31 mouse cellular contexts compared by ENCODE assay signal in genomic region chr8:86338574-86339264, GRCm38 (mm10).
DNase-seq lines count a peak whose midpoint lies in the region; ATAC-seq and TF ChIP-seq lines count a peak whose summit lies in the region.
"Had no signal": no experiment of that assay in that cellular context is flagged by ENCODE, and none has a peak within 500 bp of the region (broad histone marks: within the 10 kb centered on the region; RNA-seq: fewer than 3 reads in every experiment).

No protein-coding gene starts in this region.

- no peak for TF ChIP-seq CTCF in forebrain, postnatal 0 days (IDR thresholded peaks at IDR 0.05; ENCODE audit: low read depth)

- H3K4me2 ChIP-seq in forebrain, postnatal 0 days (ENCODE audit: low read depth), result 0 out of 2 replicates have a peak overlapping the region, but pooled peaks have one; percentile 4
- no peak overlapping the region for H3K4me2 ChIP-seq in midbrain, embryonic 15.5 days
- no peak overlapping the region for H3K4me2 ChIP-seq in midbrain, embryonic 14.5 days (ENCODE audit: low read length)
- H3K4me2 ChIP-seq in hindbrain, embryonic 13.5 days, result no peak overlapping the region
- H3K4me2 ChIP-seq: heart, embryonic 11.5 days; kidney, embryonic 15.5 days; limb, embryonic 15.5 days; liver, embryonic 13.5 days; midbrain, embryonic 13.5 days; neural tube, embryonic 12.5 days had no signal

- ATAC-seq in forebrain, postnatal 0 days, result peak; percentile 71
- no peak for ATAC-seq in midbrain, embryonic 15.5 days (replicated peaks)
- ATAC-seq in midbrain, embryonic 14.5 days (ENCODE audit: low FRiP score, low TSS enrichment), result no peak
- no peak for ATAC-seq in hindbrain, embryonic 13.5 days (ENCODE audit: low FRiP score)
- ATAC-seq: CD4-positive, CD25-positive, alpha-beta regulatory T cell, adult 4 months; inflammation-experienced regulatory T-cells, adult 6 months; lung, postnatal 0 days; midbrain, embryonic 13.5 days had no signal

- DNase-seq in forebrain, postnatal 0 days, result peak; percentile 57
- no peak for DNase-seq in forebrain, embryonic 10.5 days (ENCODE audit: extremely low spot score, low spot score)
- no peak for DNase-seq in midbrain, embryonic 14.5 days
- DNase-seq in thymus, adult 18-20 months, result no peak
- DNase-seq in adipocyte (ENCODE audit: low spot score), result no peak
- DNase-seq: adrenal gland, adult 2 months; adrenal gland, postnatal 36 days; cerebellum, adult 8-10 months; cerebellum, postnatal 25 days; gastrocnemius, adult 2 months; gastrocnemius, postnatal 36 days; heart, adult 18-20 months; heart, postnatal 36 days; kidney, adult 11 months; kidney, postnatal 25 days; liver, embryonic 13.5 days; lung, adult 18-20 months; thymus, postnatal 4 days had no signal

- H3K4me1 ChIP-seq in forebrain, postnatal 0 days (ENCODE audit: insufficient read depth), result 0 out of 2 replicates have a peak, but pooled peaks cover 3% of the 10 kb centered on the region
- H3K4me1 ChIP-seq in forebrain, embryonic 10.5 days, result peaks cover 9% of the 10 kb centered on the region
- peaks cover 7% of the 10 kb centered on the region for H3K4me1 ChIP-seq in midbrain, embryonic 15.5 days
- 0 out of 2 replicates have a peak, but pooled peaks cover 15% of the 10 kb centered on the region for H3K4me1 ChIP-seq in midbrain, embryonic 14.5 days (ENCODE audit: control insufficient read depth, insufficient read depth, low read length)
- peaks cover 31% of the 10 kb centered on the region for H3K4me1 ChIP-seq in hindbrain, embryonic 13.5 days (replicated peaks)
- H3K4me1 ChIP-seq: kidney, embryonic 15.5 days; liver, embryonic 13.5 days; neural tube, embryonic 12.5 days had no signal

- H3K9ac ChIP-seq in forebrain, postnatal 0 days, result no peak overlapping the region
- H3K9ac ChIP-seq in midbrain, embryonic 15.5 days, result no peak overlapping the region
- H3K9ac ChIP-seq in midbrain, embryonic 14.5 days (replicated peaks; ENCODE audit: low read length), result no peak overlapping the region
- H3K9ac ChIP-seq in hindbrain, embryonic 13.5 days, result no peak overlapping the region
- H3K9ac ChIP-seq: kidney, embryonic 15.5 days; limb, embryonic 15.5 days; liver, embryonic 13.5 days; midbrain, embryonic 13.5 days; neural tube, embryonic 12.5 days had no signal

- H3K4me3 ChIP-seq in forebrain, postnatal 0 days (ENCODE audit: low read depth, low read length), result no peak overlapping the region
- H3K4me3 ChIP-seq in forebrain, embryonic 10.5 days, result no peak overlapping the region
- H3K4me3 ChIP-seq in midbrain, embryonic 15.5 days, result no peak overlapping the region
- H3K4me3 ChIP-seq in midbrain, embryonic 14.5 days (replicated peaks; ENCODE audit: low read depth, low read length), result no peak overlapping the region
- no peak overlapping the region for H3K4me3 ChIP-seq in hindbrain, embryonic 13.5 days
- H3K4me3 ChIP-seq: gastrocnemius, adult 2 months; kidney, embryonic 15.5 days; limb, embryonic 10.5 days; limb, embryonic 15.5 days; liver, embryonic 13.5 days; midbrain, embryonic 13.5 days; myocyte; neural tube, embryonic 12.5 days had no signal

- 49% methylated on average over 18 of the region's 18 CpGs for WGBS in forebrain, postnatal 0 days
- WGBS in forebrain, embryonic 10.5 days, result 87% methylated on average over 18 of the region's 18 CpGs
- WGBS in midbrain, embryonic 15.5 days, result 69% methylated on average over 18 of the region's 18 CpGs
- WGBS in midbrain, embryonic 14.5 days, result 73% methylated on average over 18 of the region's 18 CpGs
- 75% methylated on average over 18 of the region's 18 CpGs for WGBS in hindbrain, embryonic 13.5 days

- H3K27me3 ChIP-seq in forebrain, postnatal 0 days (ENCODE audit: insufficient read depth, low read length), result no peaks in the 10 kb centered on the region
- H3K27me3 ChIP-seq in forebrain, embryonic 10.5 days (ENCODE audit: poor library complexity, severe bottlenecking), result no peaks in the 10 kb centered on the region
- H3K27me3 ChIP-seq in midbrain, embryonic 15.5 days (replicated peaks), result no peaks in the 10 kb centered on the region
- H3K27me3 ChIP-seq in midbrain, embryonic 14.5 days (ENCODE audit: control insufficient read depth, insufficient read depth, low read length), result no peaks in the 10 kb centered on the region
- H3K27me3 ChIP-seq in hindbrain, embryonic 13.5 days, result no peaks in the 10 kb centered on the region
- H3K27me3 ChIP-seq: kidney, embryonic 15.5 days; limb, embryonic 15.5 days; liver, embryonic 13.5 days; midbrain, embryonic 13.5 days; neural tube, embryonic 12.5 days had no signal

- H3K27ac ChIP-seq in forebrain, postnatal 0 days (ENCODE audit: low read depth, low read length), result peak overlapping the region; percentile 84
- no peak overlapping the region for H3K27ac ChIP-seq in forebrain, embryonic 10.5 days
- peak overlapping the region; percentile 46; the same call in 1 of the 2 replicates for H3K27ac ChIP-seq in midbrain, embryonic 15.5 days
- no peak overlapping the region for H3K27ac ChIP-seq in midbrain, embryonic 14.5 days (replicated peaks; ENCODE audit: low read depth, low read length)
- H3K27ac ChIP-seq in hindbrain, embryonic 13.5 days, result peak overlapping the region; percentile 72
- H3K27ac ChIP-seq: gastrocnemius, adult 2 months; kidney, embryonic 15.5 days; limb, embryonic 10.5 days; limb, embryonic 15.5 days; liver, embryonic 13.5 days; macrophage; midbrain, embryonic 13.5 days; neural tube, embryonic 12.5 days had no signal

- H3K36me3 ChIP-seq in forebrain, postnatal 0 days (ENCODE audit: insufficient read depth), result no peaks in the 10 kb centered on the region
- H3K36me3 ChIP-seq in forebrain, embryonic 10.5 days (replicated peaks), result no peaks in the 10 kb centered on the region
- H3K36me3 ChIP-seq in midbrain, embryonic 15.5 days (replicated peaks), result no peaks in the 10 kb centered on the region
- H3K36me3 ChIP-seq in midbrain, embryonic 14.5 days (ENCODE audit: control insufficient read depth, insufficient read depth, low read length), result no peaks in the 10 kb centered on the region
- H3K36me3 ChIP-seq in hindbrain, embryonic 13.5 days, result no peaks in the 10 kb centered on the region
- H3K36me3 ChIP-seq: kidney, embryonic 15.5 days; limb, embryonic 10.5 days; limb, embryonic 15.5 days; liver, embryonic 13.5 days; midbrain, embryonic 13.5 days; neural tube, embryonic 12.5 days had no signal

- no peaks in the 10 kb centered on the region for H3K9me3 ChIP-seq in forebrain, postnatal 0 days (ENCODE audit: low read length)
- no peaks in the 10 kb centered on the region for H3K9me3 ChIP-seq in forebrain, embryonic 10.5 days
- no peaks in the 10 kb centered on the region for H3K9me3 ChIP-seq in midbrain, embryonic 15.5 days
- no peaks in the 10 kb centered on the region for H3K9me3 ChIP-seq in midbrain, embryonic 14.5 days (ENCODE audit: control insufficient read depth, low read length)
- no peaks in the 10 kb centered on the region for H3K9me3 ChIP-seq in hindbrain, embryonic 13.5 days
- H3K9me3 ChIP-seq: kidney, embryonic 15.5 days; limb, embryonic 10.5 days; limb, embryonic 15.5 days; liver, embryonic 13.5 days; midbrain, embryonic 13.5 days; neural tube, embryonic 12.5 days had no signal

Comparison
In these comparisons a context has a peak if more than half of its experiments do, and no peak if none do; other contexts are left out.
1. H3K27ac ChIP-seq: peak in forebrain, postnatal 0 days (single experiment), midbrain, embryonic 15.5 days (single experiment) and hindbrain, embryonic 13.5 days (single experiment); none in forebrain, embryonic 10.5 days (single experiment) and midbrain, embryonic 14.5 days (single experiment).